Mouse (Mus musculus): Measurements from ENCODE around the gene Foxa1. TPM values are rescaled to one million over a fixed set of nuclear protein-coding genes. Genes with fewer than 3 reads are reported as not detected.

Gene Foxa1
- polyA plus RNA-seq, 1 experiment from 2014 or later = 2.4 TPM

- Histone ChIP-seq H3K27me3 (ENCODE audit: control insufficient read depth, insufficient read depth, low read length) (peaks cover 96% of the 10 kb centered on the region), H3K4me3 (replicated peaks; ENCODE audit: low read depth, low read length) (no peak overlapping the region), H3K9me3 (ENCODE audit: control insufficient read depth, low read length) (no peaks in the 10 kb centered on the region), H3K4me2 (ENCODE audit: low read length) (peak overlapping the region; percentile 8; the same call in 1 of the 2 replicates), H3K36me3 (ENCODE audit: control insufficient read depth, insufficient read depth, low read length) (no peaks in the 10 kb centered on the region), H3K9ac (replicated peaks; ENCODE audit: low read length) (no peak overlapping the region), H3K27ac (replicated peaks; ENCODE audit: low read depth, low read length) (no peak overlapping the region), H3K4me1 (ENCODE audit: control insufficient read depth, insufficient read depth, low read length) (0 out of 2 replicates have a peak, but pooled peaks cover 8% of the 10 kb centered on the region)
- no peak for DNase-seq
- ATAC-seq (ENCODE audit: low FRiP score, low TSS enrichment) = no peak
- WGBS = under 1% methylated on average over 31 of the region's 31 CpGs
These were observed 3.6 kb upstream of the Foxa1 start for GRCm38 (mm10) chr12:57550181-57550808.

GRCm38 (mm10) chr12:57549667-57550160, 3.0 kb upstream of the Foxa1 start:
- 1% methylated on average over 15 of the region's 15 CpGs for WGBS
- ATAC-seq (ENCODE audit: low FRiP score, low TSS enrichment) (no peak), DNase-seq (no peak)
- peak overlapping the region; percentile 8 for H3K4me2 ChIP-seq (ENCODE audit: low read length)
- 0 out of 2 replicates have a peak, but pooled peaks cover 10% of the 10 kb centered on the region for H3K4me1 ChIP-seq (ENCODE audit: control insufficient read depth, insufficient read depth, low read length)
- no peak overlapping the region for H3K9ac ChIP-seq (replicated peaks; ENCODE audit: low read length)
- H3K27ac ChIP-seq (replicated peaks; ENCODE audit: low read depth, low read length) = no peak overlapping the region
- no peaks in the 10 kb centered on the region for H3K9me3 ChIP-seq (ENCODE audit: control insufficient read depth, low read length)
- H3K4me3 ChIP-seq (replicated peaks; ENCODE audit: low read depth, low read length) = no peak overlapping the region
- H3K27me3 ChIP-seq (ENCODE audit: control insufficient read depth, insufficient read depth, low read length) = peaks cover 96% of the 10 kb centered on the region
- H3K36me3 ChIP-seq (ENCODE audit: control insufficient read depth, insufficient read depth, low read length) = no peaks in the 10 kb centered on the region

- ATAC-seq (ENCODE audit: low FRiP score, low TSS enrichment) = no peak
- Histone ChIP-seq H3K36me3 (ENCODE audit: control insufficient read depth, insufficient read depth, low read length) (no peaks in the 10 kb centered on the region), H3K9me3 (ENCODE audit: control insufficient read depth, low read length) (no peaks in the 10 kb centered on the region), H3K9ac (replicated peaks; ENCODE audit: low read length) (no peak overlapping the region), H3K27ac (replicated peaks; ENCODE audit: low read depth, low read length) (no peak overlapping the region), H3K4me2 (ENCODE audit: low read length) (peak overlapping the region; percentile 15; the same call in 1 of the 2 replicates), H3K4me3 (replicated peaks; ENCODE audit: low read depth, low read length) (no peak overlapping the region), H3K27me3 (ENCODE audit: control insufficient read depth, insufficient read depth, low read length) (peaks cover 97% of the 10 kb centered on the region), H3K4me1 (ENCODE audit: control insufficient read depth, insufficient read depth, low read length) (0 out of 2 replicates have a peak, but pooled peaks cover 10% of the 10 kb centered on the region)
- DNase-seq = no peak
- WGBS = 2% methylated on average over 25 of the region's 25 CpGs
These were observed 2.4 kb upstream of the Foxa1 start for GRCm38 (mm10) chr12:57548981-57549666.

- ATAC-seq (ENCODE audit: low FRiP score, low TSS enrichment) = no peak
These were observed 1.8 kb upstream of the Foxa1 start for GRCm38 (mm10) chr12:57548352-57548980.

GRCm38 (mm10) chr12:57547890-57548289, 1.2 kb upstream of the Foxa1 start:
- no peak overlapping the region for H3K4me3 ChIP-seq (replicated peaks; ENCODE audit: low read depth, low read length)
- peaks cover 97% of the 10 kb centered on the region for H3K27me3 ChIP-seq (ENCODE audit: control insufficient read depth, insufficient read depth, low read length)
- no peak for ATAC-seq (ENCODE audit: low FRiP score, low TSS enrichment)
- no peak overlapping the region for H3K27ac ChIP-seq (replicated peaks; ENCODE audit: low read depth, low read length)
- no peak for DNase-seq
- 0 out of 2 replicates have a peak, but pooled peaks cover 10% of the 10 kb centered on the region for H3K4me1 ChIP-seq (ENCODE audit: control insufficient read depth, insufficient read depth, low read length)
- no peaks in the 10 kb centered on the region for H3K36me3 ChIP-seq (ENCODE audit: control insufficient read depth, insufficient read depth, low read length)
- no peaks in the 10 kb centered on the region for H3K9me3 ChIP-seq (ENCODE audit: control insufficient read depth, low read length)
- H3K4me2 ChIP-seq (ENCODE audit: low read length) = peak overlapping the region; percentile 8; the same call in 1 of the 2 replicates
- WGBS = 2% methylated on average over 9 of the region's 9 CpGs
- no peak overlapping the region for H3K9ac ChIP-seq (replicated peaks; ENCODE audit: low read length)

More at GRCm38 (mm10) chr12:57548352-57548980, 1.8 kb upstream of the Foxa1 start:
- H3K4me1 ChIP-seq (ENCODE audit: control insufficient read depth, insufficient read depth, low read length) = 0 out of 2 replicates have a peak, but pooled peaks cover 10% of the 10 kb centered on the region
- 0 out of 2 replicates have a peak overlapping the region, but pooled peaks have one; percentile 2 for H3K4me3 ChIP-seq (replicated peaks; ENCODE audit: low read depth, low read length)
- no peaks in the 10 kb centered on the region for H3K9me3 ChIP-seq (ENCODE audit: control insufficient read depth, low read length)
- H3K36me3 ChIP-seq (ENCODE audit: control insufficient read depth, insufficient read depth, low read length) = no peaks in the 10 kb centered on the region
- H3K27ac ChIP-seq (replicated peaks; ENCODE audit: low read depth, low read length) = no peak overlapping the region
- peak overlapping the region; percentile 15 for H3K4me2 ChIP-seq (ENCODE audit: low read length)
- peak; percentile 59 for DNase-seq
- peaks cover 97% of the 10 kb centered on the region for H3K27me3 ChIP-seq (ENCODE audit: control insufficient read depth, insufficient read depth, low read length)
- H3K9ac ChIP-seq (replicated peaks; ENCODE audit: low read length) = no peak overlapping the region
- 1% methylated on average over 20 of the region's 20 CpGs for WGBS

- Histone ChIP-seq H3K9ac (replicated peaks; ENCODE audit: low read length) (peak overlapping the region; percentile 46; the same call in 1 of the 2 replicates), H3K27me3 (ENCODE audit: control insufficient read depth, insufficient read depth, low read length) (peaks cover 96% of the 10 kb centered on the region), H3K4me3 (replicated peaks; ENCODE audit: low read depth, low read length) (peak overlapping the region; percentile 33), H3K9me3 (ENCODE audit: control insufficient read depth, low read length) (no peaks in the 10 kb centered on the region), H3K4me1 (ENCODE audit: control insufficient read depth, insufficient read depth, low read length) (0 out of 2 replicates have a peak, but pooled peaks cover 10% of the 10 kb centered on the region), H3K27ac (replicated peaks; ENCODE audit: low read depth, low read length) (peak overlapping the region; percentile 67), H3K36me3 (ENCODE audit: control insufficient read depth, insufficient read depth, low read length) (no peaks in the 10 kb centered on the region), H3K4me2 (ENCODE audit: low read length) (peak overlapping the region; percentile 72)
- WGBS = under 1% methylated on average over 105 of the region's 106 CpGs
- peak; percentile 59 for DNase-seq
- peak; percentile 68 for ATAC-seq (ENCODE audit: low FRiP score, low TSS enrichment)
These were observed 1.1 kb downstream of the Foxa1 start for GRCm38 (mm10) chr12:57545371-57546241.

- ATAC-seq (ENCODE audit: low FRiP score, low TSS enrichment) = no peak
- Histone ChIP-seq H3K4me2 (ENCODE audit: low read length) (peak overlapping the region; percentile 72), H3K27ac (replicated peaks; ENCODE audit: low read depth, low read length) (peak overlapping the region; percentile 67), H3K9me3 (ENCODE audit: control insufficient read depth, low read length) (no peaks in the 10 kb centered on the region), H3K4me3 (replicated peaks; ENCODE audit: low read depth, low read length) (peak overlapping the region; percentile 33), H3K27me3 (ENCODE audit: control insufficient read depth, insufficient read depth, low read length) (peaks cover 92% of the 10 kb centered on the region), H3K4me1 (ENCODE audit: control insufficient read depth, insufficient read depth, low read length) (0 out of 2 replicates have a peak, but pooled peaks cover 10% of the 10 kb centered on the region), H3K36me3 (ENCODE audit: control insufficient read depth, insufficient read depth, low read length) (no peaks in the 10 kb centered on the region), H3K9ac (replicated peaks; ENCODE audit: low read length) (peak overlapping the region; percentile 46; the same call in 1 of the 2 replicates)
- DNase-seq = peak; percentile 87
- WGBS = 2% methylated on average over 31 of the region's 31 CpGs
These were observed 1.9 kb downstream of the Foxa1 start for GRCm38 (mm10) chr12:57544641-57545370.

Measured in midbrain, embryonic 14.5 days (tissue).